Mouse (Mus musculus) thymus, postnatal 0 days (tissue): ENCODE measurements around the gene Ldoc1. TPM values are rescaled to one million over a fixed set of nuclear protein-coding genes. Genes with fewer than 3 reads are reported as not detected.

Experiments
- DNase-seq: peaks from one replicate; pipeline ENCODE4 v3.0.0-alpha.2; 2015; ENCODE audit warnings: low spot score
- polyA plus RNA-seq: library from polyadenylated mRNA; unstranded; fragments of >200 nt; fragmentation: Nextera tagmentation; extraction: Ambion mirVana; gene quantifications from 2 replicates; pipeline ENCODE4 v1.2.1, GENCODE M21; 2015

Gene Ldoc1
- polyA plus RNA-seq = 0.09 TPM in 1 of 2 replicates, not detected in the other

- no peak for DNase-seq
Observed at GRCm38 (mm10) chrX:61709302-61710033, at the start of gene Ldoc1. Gene Ldoc1 (plus strand): TSS chrX:61709497.

- no peak for DNase-seq
Observed at GRCm38 (mm10) chrX:61710131-61710530, 834 bp downstream of the Ldoc1 start.

- peak; percentile 2 for DNase-seq
Observed at GRCm38 (mm10) chrX:61722281-61723028, 13.2 kb downstream of the Ldoc1 start.

GRCm38 (mm10) chrX:61723029-61723980 is 14.0 kb downstream of the Ldoc1 start:
- DNase-seq = no peak

GRCm38 (mm10) chrX:61727516-61728310 is 18.4 kb downstream of the Ldoc1 start:
- no peak for DNase-seq
